Mouse (Mus musculus): Measurements from ENCODE around the gene Creb3l1. TPM values are rescaled to one million over a fixed set of nuclear protein-coding genes. Genes with fewer than 3 reads are reported as not detected.

The Creb3l1 gene
- polyA plus RNA-seq, 2 experiments: 28.5 to 37.5 TPM

GRCm38 (mm10) chr2:91942356-91942755, 81.9 kb downstream of the Creb3l1 start:
- no peaks in the 10 kb centered on the region for H3K27me3 ChIP-seq (ENCODE audit: control insufficient read depth, insufficient read depth, low read length)
- no peak overlapping the region for H3K9ac ChIP-seq (ENCODE audit: low read depth, low read length, severe bottlenecking)
- H3K9me3 ChIP-seq (ENCODE audit: control insufficient read depth, low read length): no peaks in the 10 kb centered on the region
- 65% methylated on average over 6 of the region's 6 CpGs for WGBS
- H3K4me2 ChIP-seq (replicated peaks; ENCODE audit: low read depth, low read length, severe bottlenecking): no peak overlapping the region
- peaks cover 3% of the 10 kb centered on the region; the same call in 1 of the 2 replicates for H3K4me1 ChIP-seq (ENCODE audit: control insufficient read depth, insufficient read depth, low read length)
- no peak overlapping the region for H3K27ac ChIP-seq (replicated peaks; ENCODE audit: low read depth, low read length)
- DNase-seq (ENCODE audit: low spot score) (no peak), ATAC-seq (ENCODE audit: low FRiP score, low read depth) (no peak)
- no peak overlapping the region for H3K4me3 ChIP-seq (replicated peaks; ENCODE audit: low read length)
- no peak for TF ChIP-seq POLR2A (IDR thresholded peaks at IDR 0.05; ENCODE audit: borderline replicate concordance, extremely low read depth, insufficient read depth, insufficient read length)
- peaks cover 37% of the 10 kb centered on the region for H3K36me3 ChIP-seq (ENCODE audit: control insufficient read depth, insufficient read depth, low read length)

GRCm38 (mm10) chr2:91939303-91939935, 84.9 kb downstream of the Creb3l1 start:
- peaks cover 63% of the 10 kb centered on the region for H3K36me3 ChIP-seq (ENCODE audit: control insufficient read depth, insufficient read depth, low read length)
- H3K4me2 ChIP-seq (replicated peaks; ENCODE audit: low read depth, low read length, severe bottlenecking): no peak overlapping the region
- no peaks in the 10 kb centered on the region for H3K9me3 ChIP-seq (ENCODE audit: control insufficient read depth, low read length)
- 85% methylated on average over 15 of the region's 15 CpGs for WGBS
- no peaks in the 10 kb centered on the region for H3K27me3 ChIP-seq (ENCODE audit: control insufficient read depth, insufficient read depth, low read length)
- H3K4me3 ChIP-seq (replicated peaks; ENCODE audit: low read length): no peak overlapping the region
- H3K9ac ChIP-seq (ENCODE audit: low read depth, low read length, severe bottlenecking): no peak overlapping the region
- peaks cover 2% of the 10 kb centered on the region; the same call in 1 of the 2 replicates for H3K4me1 ChIP-seq (ENCODE audit: control insufficient read depth, insufficient read depth, low read length)
- no peak for TF ChIP-seq POLR2A (IDR thresholded peaks at IDR 0.05; ENCODE audit: borderline replicate concordance, extremely low read depth, insufficient read depth, insufficient read length)
- DNase-seq (ENCODE audit: low spot score): no peak
- no peak overlapping the region for H3K27ac ChIP-seq (replicated peaks; ENCODE audit: low read depth, low read length)
- ATAC-seq (ENCODE audit: low FRiP score, low read depth): no peak

- H3K36me3 ChIP-seq (ENCODE audit: control insufficient read depth, insufficient read depth, low read length): peaks cover 65% of the 10 kb centered on the region
- H3K4me3 ChIP-seq (replicated peaks; ENCODE audit: low read length): no peak overlapping the region
- H3K9me3 ChIP-seq (ENCODE audit: control insufficient read depth, low read length): no peaks in the 10 kb centered on the region
- H3K27ac ChIP-seq (replicated peaks; ENCODE audit: low read depth, low read length): no peak overlapping the region
- ATAC-seq (ENCODE audit: low FRiP score, low read depth) (no peak), DNase-seq (ENCODE audit: low spot score) (no peak)
- no peak overlapping the region for H3K4me2 ChIP-seq (replicated peaks; ENCODE audit: low read depth, low read length, severe bottlenecking)
- H3K27me3 ChIP-seq (ENCODE audit: control insufficient read depth, insufficient read depth, low read length): no peaks in the 10 kb centered on the region
- peaks cover 18% of the 10 kb centered on the region for H3K4me1 ChIP-seq (ENCODE audit: control insufficient read depth, insufficient read depth, low read length)
- H3K9ac ChIP-seq (ENCODE audit: low read depth, low read length, severe bottlenecking): no peak overlapping the region
- WGBS: 84% methylated on average over 7 of the region's 7 CpGs
- no peak for TF ChIP-seq POLR2A (IDR thresholded peaks at IDR 0.05; ENCODE audit: borderline replicate concordance, extremely low read depth, insufficient read depth, insufficient read length)
Observed at GRCm38 (mm10) chr2:91936154-91936553, 88.1 kb downstream of the Creb3l1 start.

DNA sequence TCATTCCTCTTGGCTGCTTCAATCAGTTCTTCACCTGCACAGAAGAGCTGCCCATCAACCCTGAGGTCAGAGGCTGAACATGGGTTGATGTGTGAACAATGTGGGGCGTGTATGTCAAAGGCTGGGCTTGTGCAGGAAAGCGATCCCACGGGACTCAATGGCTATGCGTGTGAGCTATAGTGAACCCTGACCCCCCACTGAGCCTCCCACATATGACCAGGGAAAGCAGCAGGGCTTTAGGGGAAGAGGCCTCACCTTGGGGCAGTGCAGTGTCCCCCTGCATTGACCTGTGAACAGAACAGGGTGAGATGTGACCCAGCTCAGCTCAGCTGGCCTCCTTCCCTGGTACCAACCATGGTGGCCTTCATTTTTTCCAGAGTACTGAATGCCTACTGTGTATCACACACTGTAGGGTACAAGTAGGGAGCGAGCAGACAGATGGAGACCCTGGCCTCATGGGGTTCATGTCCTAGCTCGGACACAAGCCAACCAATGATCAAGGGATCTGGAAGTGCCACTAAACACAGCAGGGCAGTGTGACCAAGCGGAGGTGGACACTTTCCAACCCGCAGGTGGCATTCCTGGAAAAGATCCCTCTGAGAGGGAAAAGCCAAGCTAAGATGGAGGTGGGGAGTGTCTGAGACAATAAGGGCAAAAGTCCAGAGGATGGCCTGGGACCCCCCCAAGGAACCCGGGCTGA, 89.3 kb downstream of the Creb3l1 start:
- Histone ChIP-seq H3K36me3 (ENCODE audit: control insufficient read depth, insufficient read depth, low read length) (peaks cover 57% of the 10 kb centered on the region), H3K9me3 (ENCODE audit: control insufficient read depth, low read length) (no peaks in the 10 kb centered on the region), H3K9ac (ENCODE audit: low read depth, low read length, severe bottlenecking) (no peak overlapping the region), H3K4me1 (ENCODE audit: control insufficient read depth, insufficient read depth, low read length) (peaks cover 18% of the 10 kb centered on the region), H3K4me2 (replicated peaks; ENCODE audit: low read depth, low read length, severe bottlenecking) (no peak overlapping the region), H3K27ac (replicated peaks; ENCODE audit: low read depth, low read length) (no peak overlapping the region), H3K27me3 (ENCODE audit: control insufficient read depth, insufficient read depth, low read length) (no peaks in the 10 kb centered on the region), H3K4me3 (replicated peaks; ENCODE audit: low read length) (no peak overlapping the region)
- DNase-seq (ENCODE audit: low spot score) (no peak), ATAC-seq (ENCODE audit: low FRiP score, low read depth) (no peak)
- 92% methylated on average over 9 of the region's 9 CpGs for WGBS
- TF ChIP-seq POLR2A (IDR thresholded peaks at IDR 0.05; ENCODE audit: borderline replicate concordance, extremely low read depth, insufficient read depth, insufficient read length): no peak

DNA sequence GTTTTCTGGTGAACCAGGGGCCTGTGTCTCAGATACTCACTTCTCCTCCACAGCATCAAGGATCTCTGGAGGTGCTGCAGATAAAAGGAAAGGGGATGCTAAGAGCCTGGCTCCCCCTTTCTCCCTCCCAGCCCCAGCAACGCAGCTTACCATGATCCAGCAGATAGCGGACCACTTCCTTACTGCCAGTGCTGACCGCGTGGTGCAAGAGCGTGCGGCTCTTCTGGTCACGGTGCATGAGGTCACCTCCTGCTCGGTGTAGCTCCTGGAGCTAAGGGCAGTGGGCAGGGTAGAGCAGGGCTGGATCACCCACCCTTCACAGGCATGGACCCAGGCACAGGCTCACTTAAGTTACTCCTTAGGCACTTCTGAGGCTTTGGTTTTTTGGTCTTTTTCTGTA, 90.3 kb downstream of the Creb3l1 start:
- H3K9me3 ChIP-seq (ENCODE audit: control insufficient read depth, low read length): no peaks in the 10 kb centered on the region
- H3K4me1 ChIP-seq (ENCODE audit: control insufficient read depth, insufficient read depth, low read length): peaks cover 22% of the 10 kb centered on the region
- no peaks in the 10 kb centered on the region for H3K27me3 ChIP-seq (ENCODE audit: control insufficient read depth, insufficient read depth, low read length)
- 41% methylated on average over 8 of the region's 8 CpGs for WGBS
- no peak overlapping the region for H3K4me2 ChIP-seq (replicated peaks; ENCODE audit: low read depth, low read length, severe bottlenecking)
- TF ChIP-seq POLR2A (IDR thresholded peaks at IDR 0.05; ENCODE audit: borderline replicate concordance, extremely low read depth, insufficient read depth, insufficient read length): no peak
- peaks cover 53% of the 10 kb centered on the region for H3K36me3 ChIP-seq (ENCODE audit: control insufficient read depth, insufficient read depth, low read length)
- ATAC-seq (ENCODE audit: low FRiP score, low read depth) (no peak), DNase-seq (ENCODE audit: low spot score) (no peak)
- H3K4me3 ChIP-seq (replicated peaks; ENCODE audit: low read length): no peak overlapping the region
- H3K27ac ChIP-seq (replicated peaks; ENCODE audit: low read depth, low read length): no peak overlapping the region
- no peak overlapping the region for H3K9ac ChIP-seq (ENCODE audit: low read depth, low read length, severe bottlenecking)

All from limb, embryonic 14.5 days (tissue).